Mouse (Mus musculus) heart, postnatal 0 days (tissue): Measurements from ENCODE around the gene Syne4.

Experiments
- CTCF ChIP-seq: IDR thresholded peaks from 2 replicates; pipeline ENCODE4 v1.5.1; 2016; ENCODE audit warnings: antibody characterized with exemption, control low read depth, low read depth
- EP300 ChIP-seq: IDR thresholded peaks from 2 replicates; pipeline ENCODE4 v1.6.1; 2016; ENCODE audit warnings: antibody characterized with exemption, low read depth

GRCm38 (mm10) chr7:30279536-30279935 is 35.1 kb upstream of the Syne4 start:
- TF ChIP-seq CTCF (no peak), EP300 (no peak)
